Mouse (Mus musculus): ENCODE data around the gene Kdm2a.

- no peak for TF ChIP-seq TAL1 (conservative IDR thresholded peaks at IDR 0.05; ENCODE audit: low read depth, low read length)
- TF ChIP-seq CTCF (IDR thresholded peaks at IDR 0.05; ENCODE audit: low read depth, low read length): no peak
These were observed 99.6 kb downstream of the Kdm2a start for GRCm38 (mm10) chr19:4298322-4299121.
